Mouse (Mus musculus): ENCODE data around the gene Adam6a. TPM values are rescaled to one million over a fixed set of nuclear protein-coding genes. Genes with fewer than 3 reads are reported as not detected.
"Not testable (repeated sequence)": the region's sequence is repeated elsewhere in the genome, so short reads cannot be mapped to it uniquely, and the experiment has no call there.

Adam6a gene
- not detected for total RNA-seq (2022)

GRCm38 (mm10) chr12:113543608-113544007 is at the start of gene Adam6a:
TSS of gene Adam6a (plus strand) at chr12:113543908.
- not testable (repeated sequence) for DNase-seq (ENCODE audit: low spot score in 2 of 2)

DNA sequence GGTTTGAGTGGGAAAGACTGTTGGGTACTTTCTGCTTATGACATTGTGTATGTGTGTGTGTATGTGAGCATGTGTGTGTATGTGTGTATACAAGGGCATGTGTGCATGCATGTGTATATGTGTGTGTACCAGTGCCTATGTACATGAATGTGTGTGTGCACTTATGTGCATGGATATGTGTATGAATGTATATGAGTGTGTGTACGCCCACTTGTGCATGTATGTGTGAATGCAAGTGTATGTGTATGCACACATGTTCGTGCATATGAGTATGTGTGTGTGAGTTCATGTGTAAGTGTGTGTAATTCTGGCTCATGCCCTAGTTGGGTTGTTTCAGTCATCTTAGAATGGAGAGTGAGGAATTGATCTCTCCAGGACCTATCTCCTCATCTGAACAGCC is 17.8 kb upstream of the Adam6a start:
- DNase-seq (ENCODE audit: low spot score in 2 of 2): no peak

DNA sequence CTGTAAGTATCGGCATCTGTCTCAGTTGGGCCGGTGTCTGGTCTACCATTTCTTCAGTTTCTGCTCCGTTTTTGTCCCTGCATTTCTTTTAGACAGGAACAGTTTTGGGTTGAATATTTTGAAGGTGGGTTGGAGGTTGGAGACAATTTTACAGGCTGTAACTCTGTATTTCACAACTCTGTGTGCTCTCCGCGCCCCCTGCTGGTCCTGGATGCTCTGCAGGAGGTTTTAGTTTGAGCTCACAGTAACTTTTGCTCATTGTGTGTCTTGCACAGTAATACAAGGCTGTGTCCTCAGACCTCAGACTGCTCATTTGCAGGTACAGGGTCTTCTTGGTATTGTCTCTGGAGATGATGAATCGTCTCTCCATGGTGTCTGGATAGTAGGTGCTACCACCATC is 34.5 kb downstream of the Adam6a start:
- DNase-seq (ENCODE audit: low spot score in 2 of 2): no peak

DNA sequence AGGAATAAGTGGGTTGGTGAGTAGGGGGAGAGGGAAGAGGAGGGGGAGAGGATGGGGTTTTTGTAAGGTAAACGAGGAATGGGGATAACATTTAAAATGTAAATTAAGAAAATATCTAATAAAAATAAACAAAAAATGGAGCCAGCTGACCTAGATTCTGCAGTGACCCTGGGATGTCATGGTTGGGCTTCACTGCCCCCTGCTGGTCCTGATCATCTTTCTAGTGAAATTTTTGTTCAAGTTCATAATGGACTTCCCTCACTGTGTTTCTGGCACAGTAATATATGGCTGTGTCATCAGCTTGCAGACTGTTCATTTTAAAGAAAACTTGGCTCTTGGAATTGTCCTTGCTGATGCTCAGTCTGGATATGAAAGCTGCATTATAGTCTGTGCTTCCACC is 44.3 kb downstream of the Adam6a start:
- DNase-seq (ENCODE audit: low spot score in 2 of 2): no peak

Other genes starting within 250 kb of the Adam6a start
- gene Adam6b, start 54.4 kb upstream of the Adam6a start, total RNA-seq (2022): not detected